In the genomic region with DNA sequence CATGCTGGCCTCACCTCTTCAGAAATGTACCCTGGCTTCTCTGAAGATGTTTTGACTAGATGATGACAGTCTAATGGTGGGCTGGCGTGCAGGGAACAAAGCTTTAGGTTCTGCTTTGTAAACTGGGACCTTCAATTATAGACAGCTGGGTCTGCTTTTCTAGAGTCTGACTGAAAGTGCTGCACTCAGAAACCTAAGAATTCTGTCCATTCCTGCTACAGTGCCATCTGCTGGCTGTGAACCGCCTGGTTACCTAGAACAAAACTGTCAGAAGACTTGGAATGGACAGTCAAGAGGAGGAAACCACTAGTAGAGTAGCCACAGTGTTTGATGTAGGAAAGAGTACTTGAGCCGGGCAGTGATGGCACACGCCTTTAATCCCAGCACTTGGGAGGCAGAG, we compare ENCODE assay signal across 8 mouse cellular contexts. TPM values are rescaled to one million over a fixed set of nuclear protein-coding genes. Genes with fewer than 3 reads are reported as not detected.
DNase-seq lines count a peak whose midpoint lies in the region; ATAC-seq and TF ChIP-seq lines count a peak whose summit lies in the region.

No protein-coding gene starts in this region.

- H3K4me3 ChIP-seq in intestine, postnatal 0 days (ENCODE audit: low read depth, low read length) = peak overlapping the region; percentile 85
- H3K4me3 ChIP-seq in midbrain, embryonic 11.5 days (ENCODE audit: low read depth, low read length) = peak overlapping the region; percentile 63; the same call in 1 of the 2 replicates

- peak; percentile 90 for TF ChIP-seq CTCF in intestine, postnatal 0 days (IDR thresholded peaks at IDR 0.05; ENCODE audit: low read depth)

- no peak for ATAC-seq in intestine, postnatal 0 days
- ATAC-seq in midbrain, embryonic 11.5 days (ENCODE audit: low FRiP score) = 0 out of 2 replicates have a peak, but pooled peaks have one; percentile 1

- H3K9me3 ChIP-seq in intestine, postnatal 0 days (ENCODE audit: control insufficient read depth) = no peaks in the 10 kb centered on the region
- no peaks in the 10 kb centered on the region for H3K9me3 ChIP-seq in midbrain, embryonic 11.5 days (ENCODE audit: control insufficient read depth, low read length)

- H3K4me1 ChIP-seq in intestine, postnatal 0 days (replicated peaks; ENCODE audit: control insufficient read depth, insufficient read depth, low read length) = peaks cover 4% of the 10 kb centered on the region; the same call in 1 of the 2 replicates
- peaks cover 13% of the 10 kb centered on the region for H3K4me1 ChIP-seq in midbrain, embryonic 11.5 days (ENCODE audit: control insufficient read depth, insufficient read depth, low read length)

- H3K9ac ChIP-seq in intestine, postnatal 0 days (ENCODE audit: low read depth, low read length) = peak overlapping the region; percentile 45
- peak overlapping the region; percentile 53; the same call in 1 of the 2 replicates for H3K9ac ChIP-seq in midbrain, embryonic 11.5 days (ENCODE audit: low read length)

- H3K36me3 ChIP-seq in intestine, postnatal 0 days (ENCODE audit: control insufficient read depth, insufficient read depth) = peaks cover 21% of the 10 kb centered on the region
- H3K36me3 ChIP-seq in midbrain, embryonic 11.5 days (ENCODE audit: control insufficient read depth, insufficient read depth, low read length) = peaks cover 6% of the 10 kb centered on the region; the same call in 1 of the 2 replicates

- H3K4me2 ChIP-seq in intestine, postnatal 0 days (replicated peaks; ENCODE audit: low read depth) = peak overlapping the region; percentile 77
- peak overlapping the region; percentile 64 for H3K4me2 ChIP-seq in midbrain, embryonic 11.5 days

- intact Hi-C loops in left cerebral cortex, postnatal 4 days (cut with DNase I) = loop anchor here (10.0 kb wide), 1 partner anchor 399 kb away; no protein-coding TSS in a partner anchor

- peak; percentile 61 to 74 for DNase-seq in urinary bladder, adult 18-20 months (ENCODE audit: low spot score in 2 of 2)
- DNase-seq in urinary bladder, postnatal 10 days (ENCODE audit: low spot score) = no peak
- peak; percentile 72 for DNase-seq in embryo, embryonic 9.5 days (ENCODE audit: extremely low spot score)
- peak; percentile 46 to 76 for DNase-seq in gastrocnemius, postnatal 4 days (ENCODE audit: low spot score in 2 of 2)
- peak; percentile 81 for DNase-seq in left cerebral cortex, postnatal 4 days
- DNase-seq in midbrain, embryonic 11.5 days (ENCODE audit: low spot score, missing footprints) = peak; percentile 96
- DNase-seq in right cerebral cortex, postnatal 4 days = peak; percentile 79

- H3K27me3 ChIP-seq in intestine, postnatal 0 days (replicated peaks; ENCODE audit: control insufficient read depth, insufficient read depth, low read length) = no peaks in the 10 kb centered on the region
- no peaks in the 10 kb centered on the region for H3K27me3 ChIP-seq in midbrain, embryonic 11.5 days (ENCODE audit: control insufficient read depth, insufficient read depth, low read length)

- peak overlapping the region; percentile 80 for H3K27ac ChIP-seq in intestine, postnatal 0 days (ENCODE audit: low read depth, low read length)
- peak overlapping the region; percentile 55; the same call in 1 of the 2 replicates for H3K27ac ChIP-seq in midbrain, embryonic 11.5 days (ENCODE audit: low read depth, low read length)

- WGBS in intestine, postnatal 0 days = under 1% methylated on average over 4 of the region's 4 CpGs
- 6% methylated on average over 4 of the region's 4 CpGs for WGBS in midbrain, embryonic 11.5 days

RNA-seq across cellular contexts. Expression of gene Tmem167b, which starts 1.0 kb away (rescaled TPM):
- total RNA-seq in gastrocnemius, postnatal 4 days (2021) = 10 to 100 TPM; 31.5 to 34.5 TPM
- 27.5 and 27.9 TPM in 2 replicates for polyA plus RNA-seq in intestine, postnatal 0 days (2015; fragmentation: Nextera tagmentation; extraction: Ambion mirVana)
- 10 to 100 TPM; 45.4 to 46.1 TPM for total RNA-seq in left cerebral cortex, postnatal 4 days (2021)
- polyA plus RNA-seq in midbrain, embryonic 11.5 days (2014; fragmentation: Nextera tagmentation; extraction: Ambion mirVana) = 57.2 and 66.8 TPM in 2 replicates

RNA-seq across cellular contexts. Expression of gene Taf13, which starts 8.2 kb away (rescaled TPM):
- total RNA-seq in gastrocnemius, postnatal 4 days (2021) = 10 to 100 TPM; 20.6 to 20.8 TPM
- 29.9 and 30.4 TPM in 2 replicates for polyA plus RNA-seq in intestine, postnatal 0 days (2015; fragmentation: Nextera tagmentation; extraction: Ambion mirVana)
- total RNA-seq in left cerebral cortex, postnatal 4 days (2021) = 10 to 100 TPM; 22.3 to 26.3 TPM
- polyA plus RNA-seq in midbrain, embryonic 11.5 days (2014; fragmentation: Nextera tagmentation; extraction: Ambion mirVana) = 89.4 and 90.8 TPM in 2 replicates

RNA-seq across cellular contexts. Expression of gene 5330417C22Rik, which starts 27.0 kb away (rescaled TPM):
- total RNA-seq in gastrocnemius, postnatal 4 days (2021) = under 1 TPM in 1 of 2 experiments, not detected in 1; 0.10 TPM
- polyA plus RNA-seq in intestine, postnatal 0 days (2015; fragmentation: Nextera tagmentation; extraction: Ambion mirVana) = 8.6 and 10.8 TPM in 2 replicates
- total RNA-seq in left cerebral cortex, postnatal 4 days (2021) = 10 to 100 TPM; 17.6 to 20.1 TPM
- 2.7 and 2.9 TPM in 2 replicates for polyA plus RNA-seq in midbrain, embryonic 11.5 days (2014; fragmentation: Nextera tagmentation; extraction: Ambion mirVana)

RNA-seq across cellular contexts. Expression of gene Wdr47, which starts 27.8 kb away (rescaled TPM):
- total RNA-seq in gastrocnemius, postnatal 4 days (2021) = 1 to 10 TPM; 7.7 to 8.9 TPM
- 2.9 and 3.0 TPM in 2 replicates for polyA plus RNA-seq in intestine, postnatal 0 days (2015; fragmentation: Nextera tagmentation; extraction: Ambion mirVana)
- total RNA-seq in left cerebral cortex, postnatal 4 days (2021) = 100 to 1,000 TPM; 184 to 186 TPM
- 50.0 and 52.0 TPM in 2 replicates for polyA plus RNA-seq in midbrain, embryonic 11.5 days (2014; fragmentation: Nextera tagmentation; extraction: Ambion mirVana)

RNA-seq across cellular contexts. Expression of gene 1700013F07Rik, which starts 29.4 kb away (rescaled TPM):
- total RNA-seq in gastrocnemius, postnatal 4 days (2021) = not detected
- polyA plus RNA-seq in intestine, postnatal 0 days (2015; fragmentation: Nextera tagmentation; extraction: Ambion mirVana) = not detected in 2 replicates
- total RNA-seq in left cerebral cortex, postnatal 4 days (2021) = 1 to 10 TPM; 2.4 to 2.7 TPM
- polyA plus RNA-seq in midbrain, embryonic 11.5 days (2014; fragmentation: Nextera tagmentation; extraction: Ambion mirVana) = 0.51 and 0.72 TPM in 2 replicates

Comparison
In these comparisons a context has a peak if more than half of its experiments do, and no peak if none do; other contexts are left out.
1. RNA of gene 5330417C22Rik, which starts 27.0 kb away (total RNA-seq): 17.6 to 20.1 TPM in left cerebral cortex, postnatal 4 days; 0.10 TPM in gastrocnemius, postnatal 4 days; every median in the first group is over 10 times any median in the second.